Mouse (Mus musculus): ENCODE measurements around the gene 1110059E24Rik. TPM values are rescaled to one million over a fixed set of nuclear protein-coding genes. Genes with fewer than 3 reads are reported as not detected.
"Not testable (repeated sequence)": the region's sequence is repeated elsewhere in the genome, so short reads cannot be mapped to it uniquely, and the experiment has no call there.

1110059E24Rik gene
- polyA plus RNA-seq, 1 experiment from 2014 or later, result 64.8 TPM

GRCm38 (mm10) chr19:21637672-21638071 is 15.1 kb downstream of the 1110059E24Rik start:
- Histone ChIP-seq H3K27ac (ENCODE audit: low read depth) (no peak overlapping the region), H3K4me3 (ENCODE audit: low read depth, low read length) (no peak overlapping the region), H3K36me3 (ENCODE audit: insufficient read depth) (no peaks in the 10 kb centered on the region), H3K4me1 (ENCODE audit: insufficient read depth) (no peaks in the 10 kb centered on the region), H3K4me2 (no peak overlapping the region), H3K27me3 (ENCODE audit: insufficient read depth, low read length) (no peaks in the 10 kb centered on the region), H3K9me3 (ENCODE audit: low read depth, low read length) (no peaks in the 10 kb centered on the region), H3K9ac (no peak overlapping the region)
- no peak for TF ChIP-seq CTCF (IDR thresholded peaks at IDR 0.05; ENCODE audit: low read depth)
- ATAC-seq (ENCODE audit: insufficient read depth), result peak; percentile 47; the same call in 1 of the 2 replicates
- no peak for DNase-seq
- WGBS, result 59% methylated on average over 7 of the region's 7 CpGs

GRCm38 (mm10) chr19:21636907-21637306 is 15.9 kb downstream of the 1110059E24Rik start:
- no peak overlapping the region for H3K4me2 ChIP-seq
- no peaks in the 10 kb centered on the region for H3K27me3 ChIP-seq (ENCODE audit: insufficient read depth, low read length)
- ATAC-seq (ENCODE audit: insufficient read depth) (peak; percentile 65), DNase-seq (peak; percentile 40)
- no peak for TF ChIP-seq CTCF (IDR thresholded peaks at IDR 0.05; ENCODE audit: low read depth)
- no peak overlapping the region for H3K4me3 ChIP-seq (ENCODE audit: low read depth, low read length)
- H3K36me3 ChIP-seq (ENCODE audit: insufficient read depth), result no peaks in the 10 kb centered on the region
- 62% methylated on average over 3 of the region's 3 CpGs for whole genome bisulfite sequencing
- no peaks in the 10 kb centered on the region for H3K4me1 ChIP-seq (ENCODE audit: insufficient read depth)
- no peaks in the 10 kb centered on the region for H3K9me3 ChIP-seq (ENCODE audit: low read depth, low read length)
- no peak overlapping the region for H3K9ac ChIP-seq
- 0 out of 2 replicates have a peak overlapping the region, but pooled peaks have one; percentile 18 for H3K27ac ChIP-seq (ENCODE audit: low read depth)

GRCm38 (mm10) chr19:21635406-21635805 is 17.4 kb downstream of the 1110059E24Rik start:
- ATAC-seq (ENCODE audit: insufficient read depth), result no peak
- no peak overlapping the region for H3K4me2 ChIP-seq
- H3K4me1 ChIP-seq (ENCODE audit: insufficient read depth), result no peaks in the 10 kb centered on the region
- H3K27me3 ChIP-seq (ENCODE audit: insufficient read depth, low read length), result no peaks in the 10 kb centered on the region
- TF ChIP-seq CTCF (IDR thresholded peaks at IDR 0.05; ENCODE audit: low read depth), result no peak
- H3K27ac ChIP-seq (ENCODE audit: low read depth), result no peak overlapping the region
- no peak overlapping the region for H3K9ac ChIP-seq
- WGBS, result 72% methylated on average over 2 of the region's 2 CpGs
- no peaks in the 10 kb centered on the region for H3K9me3 ChIP-seq (ENCODE audit: low read depth, low read length)
- H3K4me3 ChIP-seq (ENCODE audit: low read depth, low read length), result no peak overlapping the region
- no peak for DNase-seq
- H3K36me3 ChIP-seq (ENCODE audit: insufficient read depth), result no peaks in the 10 kb centered on the region

- Histone ChIP-seq H3K36me3 (ENCODE audit: insufficient read depth) (no peaks in the 10 kb centered on the region), H3K4me1 (ENCODE audit: insufficient read depth) (no peaks in the 10 kb centered on the region), H3K4me2 (no peak overlapping the region), H3K4me3 (ENCODE audit: low read depth, low read length) (no peak overlapping the region), H3K9ac (no peak overlapping the region), H3K27ac (ENCODE audit: low read depth) (no peak overlapping the region), H3K9me3 (ENCODE audit: low read depth, low read length) (no peaks in the 10 kb centered on the region), H3K27me3 (ENCODE audit: insufficient read depth, low read length) (no peaks in the 10 kb centered on the region)
- TF ChIP-seq CTCF (IDR thresholded peaks at IDR 0.05; ENCODE audit: low read depth), result no peak
- DNase-seq (no peak), ATAC-seq (ENCODE audit: insufficient read depth) (no peak)
- WGBS, result 56% methylated on average over 14 of the region's 14 CpGs
Observed at GRCm38 (mm10) chr19:21630656-21631331, 22.0 kb downstream of the 1110059E24Rik start.

GRCm38 (mm10) chr19:21629501-21629900 is 23.3 kb downstream of the 1110059E24Rik start:
- Histone ChIP-seq H3K9me3 (ENCODE audit: low read depth, low read length) (no peaks in the 10 kb centered on the region), H3K4me1 (ENCODE audit: insufficient read depth) (no peaks in the 10 kb centered on the region), H3K4me3 (ENCODE audit: low read depth, low read length) (no peak overlapping the region), H3K27me3 (ENCODE audit: insufficient read depth, low read length) (no peaks in the 10 kb centered on the region), H3K9ac (no peak overlapping the region), H3K27ac (ENCODE audit: low read depth) (peak overlapping the region; percentile 18; the same call in 1 of the 2 replicates), H3K36me3 (ENCODE audit: insufficient read depth) (no peaks in the 10 kb centered on the region), H3K4me2 (no peak overlapping the region)
- ATAC-seq (ENCODE audit: insufficient read depth) (no peak), DNase-seq (peak; percentile 10)
- WGBS, result 20% methylated on average over 1 of the region's 1 CpGs
- no peak for TF ChIP-seq CTCF (IDR thresholded peaks at IDR 0.05; ENCODE audit: low read depth)

- Histone ChIP-seq H3K27ac (ENCODE audit: low read depth) (no peak overlapping the region), H3K27me3 (ENCODE audit: insufficient read depth, low read length) (no peaks in the 10 kb centered on the region), H3K9me3 (ENCODE audit: low read depth, low read length) (no peaks in the 10 kb centered on the region), H3K4me1 (ENCODE audit: insufficient read depth) (no peaks in the 10 kb centered on the region), H3K9ac (no peak overlapping the region), H3K4me2 (no peak overlapping the region), H3K4me3 (ENCODE audit: low read depth, low read length) (no peak overlapping the region), H3K36me3 (ENCODE audit: insufficient read depth) (no peaks in the 10 kb centered on the region)
- TF ChIP-seq CTCF (IDR thresholded peaks at IDR 0.05; ENCODE audit: low read depth), result no peak
- ATAC-seq (ENCODE audit: insufficient read depth), result no peak
- WGBS, result 78% methylated on average over 1 of the region's 1 CpGs
- DNase-seq, result no peak
Observed at GRCm38 (mm10) chr19:21629030-21629429, 23.7 kb downstream of the 1110059E24Rik start.

GRCm38 (mm10) chr19:21628440-21628839 is 24.3 kb downstream of the 1110059E24Rik start:
- H3K4me1 ChIP-seq (ENCODE audit: insufficient read depth); H3K9ac ChIP-seq; H3K27me3 ChIP-seq (ENCODE audit: insufficient read depth, low read length); DNase-seq; H3K4me3 ChIP-seq (ENCODE audit: low read depth, low read length); H3K4me2 ChIP-seq; H3K27ac ChIP-seq (ENCODE audit: low read depth); H3K36me3 ChIP-seq (ENCODE audit: insufficient read depth); H3K9me3 ChIP-seq (ENCODE audit: low read depth, low read length): not testable (repeated sequence)
- ATAC-seq (ENCODE audit: insufficient read depth), result peak; percentile 77; the same call in 1 of the 2 replicates
- 40% methylated on average over 10 of the region's 11 CpGs for WGBS

Data from lung, embryonic 14.5 days (tissue).